Mouse (Mus musculus) kidney, adult 2 months (tissue): ENCODE measurements around the gene Lgi2.

Experiments used
- CTCF ChIP-seq: fragments of 200-500 bp; conservative IDR thresholded peaks from 2 replicates; pipeline ENCODE4 v1.5.1; 2011; ENCODE audit warnings: low read depth, mild to moderate bottlenecking, control low read depth, low read length, moderate library complexity, mixed read lengths; ENCODE audit not compliant: insufficient read depth, insufficient read length
- POLR2A ChIP-seq: fragments of 200-500 bp; IDR thresholded peaks from one replicate; pipeline ENCODE4 v1.6.1; 2011; ENCODE audit warnings: low read depth, low read length, control low read depth

GRCm38 (mm10) chr5:52504666-52505065 lies 61.6 kb downstream of the Lgi2 start:
- TF ChIP-seq CTCF (no peak), POLR2A (no peak)
